Mouse (Mus musculus): Measurements from ENCODE around the gene Dusp9.

- TF ChIP-seq CTCF (IDR thresholded peaks at IDR 0.05; ENCODE audit: low read depth) (no peak), EP300 (IDR thresholded peaks at IDR 0.05; ENCODE audit: low read depth) (no peak)
Observed at GRCm38 (mm10) chrX:73626981-73627380, 12.2 kb upstream of the Dusp9 start.

Measured in liver, postnatal 0 days (tissue).